Mouse (Mus musculus) left cerebral cortex, adult 11 months (tissue): ENCODE measurements around the gene Stx8.

Source experiments
- DNase-seq: peaks from one replicate; pipeline ENCODE4 v3.0.0; 2022; ENCODE audit warnings: low spot score

Gene Stx8

DNA sequence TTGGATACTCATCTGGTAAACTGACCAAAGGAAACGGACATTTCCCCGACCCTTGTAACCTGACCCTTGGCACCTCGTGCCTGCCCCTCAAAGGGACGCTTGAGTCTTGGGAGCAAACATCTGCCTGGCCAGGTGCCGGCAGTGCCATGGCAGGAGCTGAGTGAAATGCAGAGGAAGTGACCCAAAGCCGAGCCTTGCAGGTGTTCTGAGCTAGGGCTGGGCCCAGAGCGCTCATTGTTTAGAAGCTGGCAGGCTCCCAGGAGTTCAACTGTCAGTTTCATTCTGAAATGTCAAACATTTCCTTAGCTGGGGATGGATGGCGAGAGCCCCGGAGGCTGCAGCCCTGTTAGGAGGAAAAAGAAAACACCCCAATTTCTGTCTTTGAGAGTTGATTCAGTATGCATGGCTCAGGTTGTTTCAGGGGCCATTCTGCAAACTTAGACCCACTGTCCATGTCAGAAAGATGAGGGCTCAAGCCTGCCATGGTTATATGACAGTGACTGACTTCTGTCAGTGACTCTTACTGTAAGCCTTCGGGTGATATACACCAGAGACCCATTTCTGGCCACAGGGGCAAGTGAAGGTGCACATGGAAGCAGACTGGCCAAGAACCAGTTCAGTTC is 233.9 kb downstream of the Stx8 start:
- DNase-seq = no peak

DNA sequence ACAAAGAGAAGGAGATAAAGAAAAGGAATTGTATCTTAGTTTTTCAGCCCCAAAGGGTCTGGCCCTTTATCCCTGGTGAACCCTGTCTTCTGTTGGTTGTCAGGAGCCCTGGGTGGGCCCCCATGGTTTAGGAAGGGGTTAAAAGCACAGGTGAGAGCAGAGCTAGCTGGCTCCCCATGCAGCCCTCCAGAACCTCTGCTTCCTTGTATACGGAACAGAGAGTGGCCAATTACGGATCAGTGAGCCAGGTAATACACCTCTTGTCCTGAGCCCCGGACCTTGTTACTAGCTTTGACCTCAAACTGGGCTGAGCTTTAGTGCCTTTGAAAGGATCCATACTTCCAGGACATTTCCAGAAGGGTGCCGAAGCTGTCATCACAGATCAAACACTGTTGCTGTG is 234.5 kb downstream of the Stx8 start:
- no peak for DNase-seq

DNA sequence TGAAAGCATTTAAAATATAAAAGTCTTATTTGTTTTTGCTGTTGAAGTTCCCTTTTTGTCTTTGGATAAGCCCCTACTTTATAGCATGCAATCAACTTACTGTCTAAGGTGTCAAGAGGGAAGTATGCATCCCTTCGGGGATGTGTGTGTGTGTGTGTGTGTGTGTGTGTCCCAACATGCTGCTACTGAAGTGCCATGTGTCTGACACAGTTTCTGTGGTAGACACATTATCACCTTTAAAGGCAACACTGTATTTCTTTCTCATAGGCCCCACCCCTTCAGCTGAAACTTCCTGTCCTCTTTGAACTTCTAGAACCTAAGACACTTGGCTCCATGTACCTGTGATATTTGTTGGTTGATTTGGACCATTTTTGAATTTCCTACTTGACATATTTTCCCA is 235.1 kb downstream of the Stx8 start:
- no peak for DNase-seq

DNA sequence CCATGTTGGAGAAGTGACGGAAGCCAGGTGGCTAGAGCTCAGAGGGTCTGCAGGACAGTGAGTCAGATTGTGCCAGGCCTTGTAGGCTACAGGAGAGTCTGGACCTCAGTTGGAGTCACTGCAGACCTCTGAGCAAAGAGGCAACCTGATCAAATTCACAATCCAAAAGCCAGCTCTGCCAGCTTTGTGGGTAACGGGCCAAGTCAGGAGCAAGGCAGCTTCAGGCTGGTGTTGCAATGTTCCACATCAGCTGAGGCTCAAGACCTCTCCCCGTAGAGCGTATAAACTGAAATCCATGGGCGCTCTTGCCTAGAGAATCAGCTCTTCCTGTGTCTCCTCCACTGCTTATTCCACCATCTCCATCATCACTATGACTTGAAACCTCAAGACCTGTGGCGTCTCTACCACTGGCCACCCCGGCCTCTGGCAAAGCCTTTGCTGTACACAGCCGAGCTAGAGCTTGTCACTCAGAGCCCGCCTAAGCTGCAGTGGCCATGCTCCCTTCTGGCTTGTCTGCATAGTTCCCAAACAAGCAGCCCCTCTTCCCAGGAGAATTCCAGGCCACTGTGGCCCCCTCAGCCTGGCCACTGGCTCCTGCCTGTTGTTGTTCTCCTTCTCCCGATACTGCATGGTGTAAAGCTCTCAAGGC is 235.9 kb downstream of the Stx8 start:
- DNase-seq = no peak

DNA sequence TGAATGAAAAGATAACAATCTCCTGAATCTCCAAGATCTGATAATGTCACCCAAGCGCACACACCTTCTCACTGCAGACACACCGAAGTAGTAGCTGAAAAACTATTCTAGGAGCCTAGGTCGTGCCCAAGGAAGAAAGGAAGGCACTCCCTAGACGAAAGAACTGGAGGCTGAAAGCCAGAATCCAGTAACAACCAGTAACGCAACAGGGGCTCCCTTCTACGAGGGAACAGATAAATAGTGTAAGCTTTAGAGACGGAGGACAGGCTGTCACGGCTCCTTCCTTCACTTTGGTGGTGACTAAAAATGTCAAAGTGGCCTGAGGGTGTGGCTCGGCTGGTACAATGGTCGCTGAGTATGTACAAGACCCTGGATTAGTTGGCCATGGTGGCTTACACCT is 236.6 kb downstream of the Stx8 start:
- DNase-seq = no peak

DNA sequence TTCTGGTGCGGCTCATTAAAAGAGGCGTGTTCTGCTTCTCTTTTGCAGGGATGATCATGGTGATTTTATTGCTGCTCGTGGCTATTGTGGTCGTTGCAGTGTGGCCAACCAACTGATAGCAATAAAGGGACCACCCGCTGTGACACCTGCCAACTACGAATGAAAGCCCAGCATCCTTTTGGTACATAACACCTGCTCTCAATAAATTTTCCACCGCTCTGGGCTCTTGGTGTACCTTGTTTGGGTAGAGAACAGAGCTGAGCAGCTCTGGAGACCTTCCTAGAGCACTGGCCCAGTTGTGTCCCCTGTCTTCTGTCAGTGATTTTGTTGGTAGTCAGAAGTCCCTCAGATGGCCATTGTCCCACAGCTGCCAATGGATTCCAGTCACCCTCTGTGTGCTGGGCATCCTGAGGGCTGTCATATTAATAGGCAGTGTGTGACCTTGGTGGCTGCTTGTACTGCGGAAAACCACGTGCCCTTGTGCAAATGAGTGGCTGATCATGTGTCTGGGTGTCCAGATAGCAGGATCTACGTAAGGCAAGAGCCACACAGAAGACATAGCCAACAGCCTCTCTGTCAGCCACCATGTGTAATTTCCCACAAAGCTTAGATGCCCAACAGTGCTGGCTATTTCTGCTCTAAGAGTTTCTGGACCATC is 237.8 kb downstream of the Stx8 start:
- DNase-seq = no peak

DNA sequence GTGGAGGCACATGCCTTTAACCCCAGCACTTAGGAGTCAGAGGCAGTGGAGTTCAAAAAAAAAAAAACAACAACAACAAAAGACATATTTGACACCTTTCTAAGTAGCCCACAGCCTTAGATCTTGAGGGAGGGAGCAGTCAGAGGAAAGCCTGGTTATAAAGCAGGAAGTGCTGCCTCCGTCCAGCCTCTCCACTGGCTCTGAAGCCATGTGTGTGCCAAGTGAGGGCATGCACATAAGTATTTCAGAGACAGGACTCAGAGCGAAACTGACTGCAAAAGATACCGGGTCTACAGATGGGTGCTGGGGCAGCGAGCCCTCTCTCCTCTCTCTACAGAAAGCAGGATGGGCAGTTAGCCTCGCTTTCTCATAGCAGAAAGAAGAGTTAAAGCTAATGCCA is 238.4 kb downstream of the Stx8 start:
- DNase-seq = no peak

DNA sequence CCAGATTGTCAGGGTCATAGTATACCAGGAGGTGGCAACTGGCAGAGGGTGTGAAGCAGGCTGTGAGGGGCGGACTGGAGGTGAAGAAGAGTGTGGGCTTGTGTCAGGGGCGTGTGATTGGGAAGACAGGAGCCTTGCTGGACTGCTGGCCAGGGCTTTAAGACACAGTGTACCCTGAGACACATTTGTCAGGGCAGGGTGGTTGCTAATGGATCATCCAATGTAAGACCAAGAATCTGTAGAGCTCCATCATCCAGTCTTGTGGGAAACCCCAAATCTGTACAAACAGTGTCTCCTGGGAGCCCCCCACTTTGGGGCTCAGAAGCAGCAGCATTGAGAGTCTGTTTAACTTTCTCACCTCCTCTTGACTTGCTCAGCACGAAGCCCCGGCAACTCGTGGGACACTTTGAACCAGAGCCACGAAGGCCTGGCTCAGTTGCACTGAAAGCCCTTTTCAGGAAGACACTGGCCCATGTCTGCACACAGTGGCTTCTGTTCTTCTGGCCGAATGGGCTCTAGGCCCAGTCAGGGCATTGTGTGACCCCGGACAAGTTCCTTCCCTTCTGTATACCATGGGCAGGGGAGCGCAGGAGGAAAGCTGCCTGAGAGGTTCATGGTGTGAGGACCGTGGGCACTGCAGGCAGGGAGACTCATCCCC is 239.7 kb downstream of the Stx8 start:
- no peak for DNase-seq

DNA sequence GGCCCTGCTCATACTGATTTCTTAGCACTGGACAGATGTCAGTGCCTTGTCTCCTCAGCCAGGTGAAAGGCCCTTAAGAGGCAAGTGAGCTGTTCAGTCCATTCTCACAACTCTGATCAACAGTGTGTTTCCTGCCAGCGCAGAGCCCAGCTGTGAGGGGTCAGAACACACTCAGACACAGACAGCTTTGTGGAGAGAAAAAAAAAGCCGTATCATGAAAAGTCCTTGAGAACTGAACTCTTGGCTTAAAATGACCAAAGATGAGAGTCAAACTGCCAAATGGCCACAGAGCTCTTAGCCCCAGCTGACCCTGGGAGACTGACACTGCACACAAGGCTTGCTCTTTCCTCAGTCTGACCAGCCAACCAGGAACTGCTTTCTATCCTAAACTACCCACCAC is 242.0 kb downstream of the Stx8 start:
- no peak for DNase-seq

DNA sequence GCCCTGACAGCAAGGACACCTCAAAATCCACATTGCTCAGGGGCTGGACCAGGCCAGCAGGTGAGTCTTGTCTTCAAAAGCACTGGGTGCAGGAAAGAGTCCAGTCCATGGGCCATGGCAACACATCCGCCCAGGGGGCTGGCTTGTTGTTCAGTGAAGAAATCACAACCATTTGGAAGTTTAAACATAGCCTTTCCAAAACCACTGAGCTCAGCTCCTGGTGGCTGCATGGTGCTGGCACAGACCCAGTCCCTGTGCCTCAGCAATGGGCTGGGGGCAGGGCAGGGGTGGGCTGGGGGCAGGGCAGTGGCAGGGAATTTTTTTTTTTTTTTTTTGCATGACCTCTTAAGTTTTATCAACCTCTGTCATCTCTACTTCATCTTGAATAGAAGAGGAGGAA is 242.6 kb downstream of the Stx8 start:
- DNase-seq = no peak

DNA sequence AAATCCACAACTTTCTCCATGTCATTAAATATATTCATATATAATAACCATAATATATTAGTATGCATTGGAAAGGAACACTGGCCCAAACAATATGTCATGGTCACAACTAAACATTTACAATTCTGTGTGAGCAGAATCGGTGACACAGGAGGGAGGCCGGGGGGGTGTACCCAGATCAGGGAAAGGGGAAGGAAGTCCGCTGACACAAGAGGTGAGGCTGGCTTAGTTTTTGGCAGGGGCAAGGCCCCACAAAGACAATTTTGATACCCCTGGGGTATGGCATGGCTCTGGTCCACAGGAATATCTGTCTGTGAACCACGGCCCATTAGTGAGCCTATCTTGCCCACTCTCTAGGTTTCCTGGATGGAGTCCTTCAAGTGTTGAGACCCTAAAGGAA is 243.5 kb downstream of the Stx8 start:
- DNase-seq = no peak

DNA sequence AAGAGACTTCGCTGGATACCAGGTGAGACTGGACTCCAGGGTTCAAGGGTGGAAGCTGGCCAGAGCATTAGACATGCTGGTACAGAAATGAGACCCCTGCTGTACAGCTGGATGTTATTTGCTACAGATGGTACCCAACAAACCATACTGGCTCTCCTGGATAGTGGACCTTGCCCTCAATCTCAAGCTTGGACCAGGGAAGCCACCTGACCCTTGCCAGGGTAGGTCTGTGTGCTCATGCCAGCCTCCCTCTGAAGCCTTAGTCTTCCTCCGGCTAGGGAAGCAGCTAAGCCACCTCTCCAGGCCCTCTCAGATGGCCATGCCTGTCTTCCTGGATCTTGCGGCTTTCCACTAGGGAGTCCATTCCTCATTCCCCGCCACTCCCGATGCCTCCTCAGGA is 244.7 kb downstream of the Stx8 start:
- DNase-seq = no peak

DNA sequence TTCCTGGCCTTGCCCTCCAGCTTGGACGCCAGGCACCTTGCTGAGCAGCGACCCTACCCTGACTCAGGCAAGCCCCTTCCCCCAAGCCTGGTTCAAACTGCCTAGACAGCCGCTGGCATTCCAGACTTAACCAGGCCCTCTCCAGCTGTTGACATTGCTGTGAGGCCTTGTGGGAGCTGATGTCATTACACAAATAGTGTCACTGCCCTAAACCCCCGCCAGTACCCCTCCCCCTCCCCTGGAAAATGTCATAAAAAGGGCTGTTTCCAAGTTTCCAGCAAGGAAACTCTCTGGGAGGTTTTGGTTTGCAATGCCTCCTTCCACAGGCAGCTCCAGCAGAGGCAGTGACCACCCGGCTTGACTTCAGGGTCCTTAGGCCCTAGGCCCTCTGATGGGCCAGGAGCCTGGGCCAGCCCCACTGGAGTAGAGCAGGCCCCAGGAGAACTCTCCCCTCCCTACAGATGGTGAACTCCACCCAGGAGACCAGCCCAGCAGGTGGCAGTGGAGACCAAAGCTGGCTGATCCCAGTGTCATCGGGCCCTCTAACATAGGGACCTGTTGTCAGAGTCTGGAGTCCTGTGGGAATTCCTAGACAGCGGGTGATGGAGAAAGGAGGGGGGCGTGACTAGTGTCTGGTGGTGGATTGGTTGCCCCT is 246.1 kb downstream of the Stx8 start:
- DNase-seq = no peak

DNA sequence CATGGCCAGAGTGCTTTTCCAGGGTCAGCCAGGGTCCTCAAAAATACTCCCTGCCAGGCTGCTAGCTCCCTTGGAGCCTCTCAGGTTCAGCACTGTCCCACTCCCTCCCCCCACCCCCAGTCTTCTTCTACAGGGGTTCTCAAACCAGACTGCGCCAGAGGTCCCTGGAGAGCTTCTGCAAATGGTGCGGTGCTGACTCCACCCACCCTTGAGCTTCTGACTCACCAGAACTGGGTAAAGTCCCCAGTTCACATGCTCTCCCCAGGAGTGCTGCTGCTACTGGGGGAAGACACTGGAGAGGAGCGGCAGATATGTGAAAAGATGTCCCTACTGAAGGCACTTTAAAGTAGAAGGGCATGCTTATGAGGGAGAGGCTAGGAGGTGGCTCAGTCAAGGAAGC is 247.9 kb downstream of the Stx8 start:
- no peak for DNase-seq

DNA sequence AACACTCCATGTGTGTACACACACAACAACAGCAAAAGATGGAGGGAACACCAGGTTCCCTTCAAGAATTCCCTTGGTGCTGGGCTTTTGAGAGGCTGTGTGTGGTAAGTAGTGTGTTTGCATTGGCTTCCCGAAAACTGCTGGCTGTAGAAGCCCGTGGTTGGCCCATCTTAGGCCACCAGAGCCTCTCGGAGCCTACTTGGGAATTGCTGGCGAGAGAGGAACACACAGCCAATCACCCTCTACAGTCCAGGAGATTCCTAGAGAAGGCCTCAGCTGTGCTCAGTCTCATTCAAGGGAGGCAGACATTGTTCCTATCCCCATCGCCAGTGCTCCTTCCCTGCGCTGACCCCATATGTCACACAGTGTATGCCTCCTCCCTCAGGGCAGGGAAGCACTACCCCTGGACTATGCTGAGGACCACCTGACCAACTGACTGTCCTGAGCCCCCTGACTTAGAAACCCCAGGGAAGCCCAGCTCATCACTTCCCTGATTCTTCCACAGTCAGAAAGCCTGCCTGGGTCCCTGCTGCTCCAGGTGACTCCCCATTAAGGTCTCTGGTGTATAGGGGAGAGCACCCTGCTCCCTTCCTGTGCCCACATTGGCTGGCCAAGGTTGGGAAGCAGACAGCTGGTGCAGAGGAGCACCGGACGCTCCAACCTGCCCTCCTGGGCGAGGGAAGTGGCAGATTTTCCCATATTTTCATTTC is 248.7 kb downstream of the Stx8 start:
- DNase-seq = no peak

DNA sequence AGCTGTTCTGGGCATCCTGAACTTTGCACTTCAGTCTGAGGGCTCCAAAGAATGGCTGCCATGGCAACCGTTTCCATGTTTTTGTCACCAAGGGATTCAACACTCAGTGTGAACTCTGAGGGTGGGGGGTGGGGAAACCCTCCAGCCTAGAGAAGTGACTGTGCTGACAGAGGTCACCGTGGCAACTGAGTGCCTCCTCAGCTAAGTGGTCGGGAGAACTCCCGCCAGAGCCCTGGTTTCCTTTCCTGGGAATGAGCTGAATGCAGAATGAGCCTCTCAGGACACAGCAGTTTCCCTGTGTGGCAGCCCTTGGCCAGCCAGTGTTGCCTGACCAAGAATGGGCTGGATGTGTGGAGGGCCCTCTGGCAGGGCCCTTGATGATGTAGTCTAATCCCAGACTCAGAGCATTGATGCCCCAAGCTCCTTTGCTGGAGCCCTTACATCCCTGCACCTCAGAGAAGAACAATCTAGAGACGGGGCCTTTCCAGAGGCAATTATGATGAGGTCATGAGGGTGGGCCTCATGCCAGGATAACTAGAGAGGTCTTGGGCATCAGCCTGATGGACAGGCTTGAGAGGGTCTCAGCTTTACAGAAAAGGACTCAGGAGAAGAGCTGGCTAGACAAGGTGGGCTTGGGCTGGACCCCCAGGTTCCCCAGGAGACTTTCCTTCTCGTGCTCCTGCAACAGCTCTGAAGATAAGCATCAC is 249.4 kb downstream of the Stx8 start:
- DNase-seq = no peak

DNA sequence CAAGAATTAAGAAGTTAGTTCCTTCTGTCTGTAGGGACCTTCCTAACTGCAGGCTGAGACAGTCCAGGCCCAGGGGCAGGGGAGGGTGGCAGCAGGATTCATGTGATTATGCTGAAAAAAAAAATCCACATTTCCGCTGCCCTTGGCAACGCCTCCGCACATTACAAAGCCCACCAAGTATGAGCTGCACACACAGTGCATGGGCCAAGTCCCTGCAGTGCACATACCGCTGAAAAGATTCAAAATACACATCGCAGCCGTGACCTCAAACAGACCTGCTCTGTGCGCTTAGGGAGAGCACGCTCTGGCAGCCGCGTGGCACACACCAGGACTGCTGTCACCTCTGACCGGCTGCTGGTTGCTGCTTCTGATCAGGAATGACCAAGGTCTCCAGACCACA is 250.0 kb downstream of the Stx8 start:
- DNase-seq = no peak

DNA sequence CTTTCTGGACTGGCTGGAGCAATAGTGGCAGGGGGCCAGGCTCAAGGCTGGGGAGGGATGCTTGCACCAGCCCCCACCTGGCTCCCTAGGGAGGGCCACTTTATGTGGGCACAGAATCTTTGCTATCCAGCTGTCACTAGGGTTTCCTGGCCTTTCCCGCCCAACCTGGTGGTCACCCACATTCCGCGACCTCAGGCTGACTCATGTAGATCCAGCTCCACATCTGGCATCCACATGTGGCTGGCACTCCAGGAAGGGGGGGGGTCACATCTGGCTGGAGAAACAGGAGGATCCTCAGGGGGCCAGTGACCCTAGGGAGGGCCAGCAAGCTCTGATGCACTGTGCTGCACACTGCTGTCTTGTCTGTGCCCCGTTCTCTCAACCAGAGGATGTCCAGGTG is 254.7 kb downstream of the Stx8 start:
- DNase-seq = no peak

DNA sequence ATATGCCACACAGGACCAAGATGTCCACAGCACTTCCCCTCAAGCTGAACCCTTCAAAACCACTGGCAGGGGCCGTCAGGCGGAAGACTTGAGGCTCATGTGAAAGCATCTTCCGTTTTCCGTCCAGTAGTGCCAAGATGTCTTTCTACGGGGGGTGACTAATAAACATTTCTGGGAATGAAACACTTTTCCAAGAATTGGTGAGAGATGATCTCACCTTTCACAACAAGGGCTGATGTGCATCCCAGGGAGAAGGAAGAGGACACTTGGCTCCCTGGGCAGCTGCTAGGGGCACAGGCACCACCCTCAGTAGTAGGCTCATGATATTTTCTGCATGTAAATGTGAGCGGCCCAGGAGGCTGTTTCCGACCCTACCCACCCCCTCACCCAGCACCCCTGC is 256.2 kb downstream of the Stx8 start:
- DNase-seq = no peak

DNA sequence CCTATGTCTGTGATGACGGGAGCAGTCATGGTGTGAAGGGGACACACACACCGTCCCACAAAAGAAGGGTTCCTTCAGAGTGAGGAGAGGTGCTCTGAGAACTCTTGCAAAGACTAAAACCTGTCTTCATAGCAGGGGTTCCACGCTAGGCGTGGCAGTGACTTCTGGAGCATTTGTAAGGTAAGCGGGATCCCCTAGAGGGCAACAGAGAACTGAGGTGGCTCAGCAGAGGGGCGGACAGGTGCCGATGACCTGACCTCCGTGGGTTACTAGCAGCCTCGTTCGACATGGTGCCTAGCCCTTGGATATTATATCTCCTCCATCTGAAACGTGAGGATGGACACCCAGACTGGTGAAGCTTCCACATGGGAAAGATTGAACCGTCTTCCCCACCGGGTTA is 257.1 kb downstream of the Stx8 start:
- DNase-seq = no peak

DNA sequence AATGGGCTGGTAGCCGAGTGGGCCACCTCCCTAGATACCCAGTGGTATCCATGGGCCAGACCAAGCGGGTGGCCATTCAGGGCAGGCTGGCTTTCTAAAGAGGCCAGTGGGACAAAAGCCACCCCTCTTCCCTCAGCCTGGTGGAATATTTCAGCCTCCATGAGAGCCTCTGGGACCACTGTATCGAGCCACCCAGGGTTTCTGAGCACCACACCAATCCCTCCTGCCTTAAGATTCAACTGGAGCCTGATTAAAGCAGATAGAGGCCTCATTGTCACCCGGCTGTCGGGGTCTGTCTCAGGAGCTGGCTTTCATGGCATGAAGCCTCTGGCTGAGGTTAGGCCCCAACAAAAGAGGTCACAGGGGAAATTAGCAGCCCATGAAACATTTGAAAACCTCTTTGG is 260.7 kb downstream of the Stx8 start:
- DNase-seq = no peak

DNA sequence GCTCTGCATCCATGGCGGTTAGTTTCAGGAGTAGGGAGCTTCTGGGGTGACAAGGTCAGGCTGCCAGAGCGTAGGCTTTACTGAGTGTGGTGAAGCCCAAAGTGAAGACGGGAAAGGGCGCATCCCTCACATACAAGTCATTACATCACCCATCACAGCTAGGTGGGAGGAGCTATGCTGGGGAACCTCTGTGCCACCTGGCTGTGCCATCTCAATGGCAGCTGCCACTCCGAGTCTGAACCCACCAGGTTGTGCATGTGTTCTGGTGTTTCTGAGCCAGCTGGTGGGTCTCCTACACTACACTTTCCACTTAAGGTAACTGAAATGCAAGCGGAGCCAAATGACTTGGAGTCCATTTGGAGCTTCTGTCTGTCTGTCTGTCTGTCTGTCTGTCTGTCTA is 261.8 kb downstream of the Stx8 start:
- no peak for DNase-seq
